Mouse (Mus musculus) small intestine, adult 2 months (tissue): Measurements from ENCODE around the gene Rasgrp4.

Source experiments
- CTCF ChIP-seq: fragments of 200-500 bp; IDR thresholded peaks from 2 replicates; pipeline ENCODE4 v1.5.1; 2012; ENCODE audit warnings: low read depth, mild to moderate bottlenecking, control low read depth, inconsistent platforms, low read length, moderate library complexity, mixed read lengths; ENCODE audit not compliant: insufficient replicate concordance, insufficient read length; ENCODE audit errors: extremely low read depth
- POLR2A ChIP-seq: fragments of 200-500 bp; IDR thresholded peaks from 2 replicates; pipeline ENCODE4 v1.6.1; 2012; ENCODE audit warnings: low read depth, mild to moderate bottlenecking, control low read depth, inconsistent platforms, low read length, moderate library complexity

DNA sequence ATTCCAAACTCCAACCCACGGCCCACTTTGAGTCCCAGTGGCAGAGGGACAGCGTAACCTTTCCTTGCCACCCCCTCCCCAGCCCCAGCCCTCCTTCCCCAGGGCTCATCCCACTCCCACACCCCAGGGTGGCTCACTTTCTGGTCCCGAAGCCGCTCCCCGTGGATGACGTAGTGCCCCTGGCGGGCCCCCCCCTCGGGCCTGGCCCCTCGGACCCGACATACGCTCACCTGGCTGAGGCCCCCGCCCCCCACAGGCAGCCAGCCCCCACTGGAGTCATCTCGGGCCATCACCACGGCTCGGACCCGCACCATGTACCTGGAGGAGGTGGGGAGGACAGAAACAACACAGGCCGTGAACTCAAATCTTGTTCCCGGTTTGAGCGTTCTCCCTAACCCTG lies 33.0 kb downstream of the Rasgrp4 start:
- TF ChIP-seq POLR2A (no peak), CTCF (no peak)
